Mouse (Mus musculus): ENCODE measurements around the gene Gm5617. TPM values are rescaled to one million over a fixed set of nuclear protein-coding genes. Genes with fewer than 3 reads are reported as not detected.

The Gm5617 gene
- polyA plus RNA-seq, 1 experiment, result 41.3 TPM

DNA sequence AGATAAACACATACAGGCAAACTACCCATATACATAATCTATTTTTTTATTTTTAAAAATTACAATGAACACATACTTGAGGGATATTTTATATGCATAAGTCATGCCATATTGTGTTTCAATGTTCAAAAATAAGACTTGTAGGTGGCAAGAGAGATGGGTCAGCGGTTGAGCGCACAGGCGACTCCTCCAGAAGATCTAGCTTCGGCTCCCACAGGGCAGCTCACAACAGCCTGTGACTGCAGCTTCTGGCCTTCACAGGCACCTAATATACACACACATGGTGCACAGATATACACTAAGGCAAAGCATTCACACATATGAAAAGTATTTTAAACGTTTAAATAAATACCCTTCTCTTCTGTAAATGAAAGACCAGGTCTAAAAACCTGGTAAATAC is 35.9 kb upstream of the Gm5617 start:
- Histone ChIP-seq H3K36me3 (ENCODE audit: control insufficient read depth, insufficient read depth) (no peaks in the 10 kb centered on the region), H3ac (ENCODE audit: control insufficient read depth, insufficient read length) (no peak overlapping the region), H3K4me2 (ENCODE audit: low read depth) (no peak overlapping the region), H3K79me2 (ENCODE audit: control insufficient read depth, insufficient read depth) (no peaks in the 10 kb centered on the region), H3K4me3 (no peak overlapping the region), H3K27me3 (ENCODE audit: control insufficient read depth, insufficient read depth, insufficient read length) (no peaks in the 10 kb centered on the region)
- TF ChIP-seq MYOG (IDR thresholded peaks at IDR 0.05; ENCODE audit: control insufficient read depth in 1 of 3, insufficient read depth in 1 of 3, insufficient read length in 2 of 3, low read depth in 2 of 3), result no peak
- no peak for TF ChIP-seq SRF (IDR thresholded peaks at IDR 0.05; ENCODE audit: control insufficient read depth, insufficient read length, low read depth)
- TF ChIP-seq TCF3 (IDR thresholded peaks at IDR 0.05; ENCODE audit: insufficient read length, low read depth), result no peak
- TF ChIP-seq TCF12 (IDR thresholded peaks at IDR 0.05; ENCODE audit: insufficient read depth, poor library complexity, severe bottlenecking), result no peak
- no peak for TF ChIP-seq POLR2A (IDR thresholded peaks at IDR 0.05; ENCODE audit: insufficient read length, low read depth)
- TF ChIP-seq MAX (IDR thresholded peaks at IDR 0.05; ENCODE audit: low read depth), result no peak
- TF ChIP-seq REST (IDR thresholded peaks at IDR 0.05; ENCODE audit: insufficient read depth, insufficient read length), result no peak
- no peak for TF ChIP-seq POLR2AphosphoS2 (IDR thresholded peaks at IDR 0.05; ENCODE audit: insufficient read length, low read depth)
- TF ChIP-seq CEBPB (IDR thresholded peaks at IDR 0.05; ENCODE audit: insufficient read depth, poor library complexity, severe bottlenecking), result no peak
- no peak for TF ChIP-seq MYOD1 (IDR thresholded peaks at IDR 0.05; ENCODE audit: control insufficient read depth in 1 of 3, insufficient read length in 2 of 3, low read depth in 2 of 3)
- TF ChIP-seq E2F4 (IDR thresholded peaks at IDR 0.05; ENCODE audit: insufficient read depth), result no peak
- no peak for TF ChIP-seq USF1 (IDR thresholded peaks at IDR 0.05; ENCODE audit: low read depth)

DNA sequence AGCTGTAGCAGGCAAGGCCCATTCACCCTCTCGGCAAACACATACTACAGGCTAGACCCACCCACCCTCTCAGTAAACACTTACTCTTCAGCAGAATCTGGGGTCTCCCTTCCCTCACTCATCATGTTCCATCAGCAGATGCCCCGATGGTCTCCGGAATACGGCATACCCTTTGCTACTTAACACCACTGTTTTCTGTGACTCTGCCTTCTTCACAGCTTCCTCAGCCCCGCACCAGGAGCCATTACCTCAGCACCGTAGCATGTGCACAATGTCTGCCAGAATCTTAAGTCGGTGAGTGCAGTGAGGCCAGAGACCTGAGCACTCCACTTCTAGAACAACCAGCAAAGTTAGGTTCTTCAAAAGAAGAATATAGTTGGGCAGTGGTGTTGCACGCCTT is 34.5 kb upstream of the Gm5617 start:
- Histone ChIP-seq H3ac (ENCODE audit: control insufficient read depth, insufficient read length) (no peak overlapping the region), H3K4me2 (ENCODE audit: low read depth) (no peak overlapping the region), H3K4me3 (no peak overlapping the region), H3K79me2 (ENCODE audit: control insufficient read depth, insufficient read depth) (no peaks in the 10 kb centered on the region), H3K27me3 (ENCODE audit: control insufficient read depth, insufficient read depth, insufficient read length) (no peaks in the 10 kb centered on the region), H3K36me3 (ENCODE audit: control insufficient read depth, insufficient read depth) (no peaks in the 10 kb centered on the region)
- no peak for TF ChIP-seq SRF (IDR thresholded peaks at IDR 0.05; ENCODE audit: control insufficient read depth, insufficient read length, low read depth)
- no peak for TF ChIP-seq CEBPB (IDR thresholded peaks at IDR 0.05; ENCODE audit: insufficient read depth, poor library complexity, severe bottlenecking)
- no peak for TF ChIP-seq TCF12 (IDR thresholded peaks at IDR 0.05; ENCODE audit: insufficient read depth, poor library complexity, severe bottlenecking)
- TF ChIP-seq REST (IDR thresholded peaks at IDR 0.05; ENCODE audit: insufficient read depth, insufficient read length), result no peak
- no peak for TF ChIP-seq POLR2A (IDR thresholded peaks at IDR 0.05; ENCODE audit: insufficient read length, low read depth)
- no peak for TF ChIP-seq MAX (IDR thresholded peaks at IDR 0.05; ENCODE audit: low read depth)
- TF ChIP-seq MYOD1 (IDR thresholded peaks at IDR 0.05; ENCODE audit: control insufficient read depth in 1 of 3, insufficient read length in 2 of 3, low read depth in 2 of 3), result no peak
- no peak for TF ChIP-seq MYOG (IDR thresholded peaks at IDR 0.05; ENCODE audit: control insufficient read depth in 1 of 3, insufficient read depth in 1 of 3, insufficient read length in 2 of 3, low read depth in 2 of 3)
- no peak for TF ChIP-seq TCF3 (IDR thresholded peaks at IDR 0.05; ENCODE audit: insufficient read length, low read depth)
- no peak for TF ChIP-seq USF1 (IDR thresholded peaks at IDR 0.05; ENCODE audit: low read depth)
- no peak for TF ChIP-seq POLR2AphosphoS2 (IDR thresholded peaks at IDR 0.05; ENCODE audit: insufficient read length, low read depth)
- no peak for TF ChIP-seq E2F4 (IDR thresholded peaks at IDR 0.05; ENCODE audit: insufficient read depth)

DNA sequence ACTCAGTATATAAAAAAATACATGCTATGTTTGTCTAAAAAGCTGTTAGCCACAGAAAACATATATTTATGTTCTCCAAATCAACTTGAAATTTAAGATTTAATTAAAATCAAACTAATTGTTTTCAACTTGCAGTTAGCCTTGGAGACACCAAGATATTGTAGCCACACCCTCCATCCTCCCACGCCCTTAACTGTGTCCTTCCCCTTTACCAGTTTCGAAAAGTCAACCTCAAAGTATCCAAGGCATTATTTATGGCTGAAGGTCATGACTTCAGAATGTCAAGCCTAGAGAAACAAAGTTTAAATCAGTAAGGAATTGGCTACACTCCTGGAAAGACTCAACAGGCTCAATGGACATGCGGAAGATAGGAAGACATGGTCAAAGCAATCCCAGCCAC is 33.7 kb upstream of the Gm5617 start:
- no peak overlapping the region for H3ac ChIP-seq (ENCODE audit: control insufficient read depth, insufficient read length)
- no peaks in the 10 kb centered on the region for H3K27me3 ChIP-seq (ENCODE audit: control insufficient read depth, insufficient read depth, insufficient read length)
- H3K79me2 ChIP-seq (ENCODE audit: control insufficient read depth, insufficient read depth), result no peaks in the 10 kb centered on the region
- H3K4me2 ChIP-seq (ENCODE audit: low read depth), result no peak overlapping the region
- no peak overlapping the region for H3K4me3 ChIP-seq
- H3K36me3 ChIP-seq (ENCODE audit: control insufficient read depth, insufficient read depth), result no peaks in the 10 kb centered on the region
- TF ChIP-seq E2F4 (IDR thresholded peaks at IDR 0.05; ENCODE audit: insufficient read depth) (no peak), POLR2A (IDR thresholded peaks at IDR 0.05; ENCODE audit: insufficient read length, low read depth) (no peak), USF1 (IDR thresholded peaks at IDR 0.05; ENCODE audit: low read depth) (no peak), REST (IDR thresholded peaks at IDR 0.05; ENCODE audit: insufficient read depth, insufficient read length) (no peak), MYOD1 (IDR thresholded peaks at IDR 0.05; ENCODE audit: control insufficient read depth in 1 of 3, insufficient read length in 2 of 3, low read depth in 2 of 3) (no peak), TCF3 (IDR thresholded peaks at IDR 0.05; ENCODE audit: insufficient read length, low read depth) (no peak), SRF (IDR thresholded peaks at IDR 0.05; ENCODE audit: control insufficient read depth, insufficient read length, low read depth) (no peak), POLR2AphosphoS2 (IDR thresholded peaks at IDR 0.05; ENCODE audit: insufficient read length, low read depth) (no peak), TCF12 (IDR thresholded peaks at IDR 0.05; ENCODE audit: insufficient read depth, poor library complexity, severe bottlenecking) (no peak), CEBPB (IDR thresholded peaks at IDR 0.05; ENCODE audit: insufficient read depth, poor library complexity, severe bottlenecking) (no peak), MYOG (IDR thresholded peaks at IDR 0.05; ENCODE audit: control insufficient read depth in 1 of 3, insufficient read depth in 1 of 3, insufficient read length in 2 of 3, low read depth in 2 of 3) (no peak), MAX (IDR thresholded peaks at IDR 0.05; ENCODE audit: low read depth) (no peak)

DNA sequence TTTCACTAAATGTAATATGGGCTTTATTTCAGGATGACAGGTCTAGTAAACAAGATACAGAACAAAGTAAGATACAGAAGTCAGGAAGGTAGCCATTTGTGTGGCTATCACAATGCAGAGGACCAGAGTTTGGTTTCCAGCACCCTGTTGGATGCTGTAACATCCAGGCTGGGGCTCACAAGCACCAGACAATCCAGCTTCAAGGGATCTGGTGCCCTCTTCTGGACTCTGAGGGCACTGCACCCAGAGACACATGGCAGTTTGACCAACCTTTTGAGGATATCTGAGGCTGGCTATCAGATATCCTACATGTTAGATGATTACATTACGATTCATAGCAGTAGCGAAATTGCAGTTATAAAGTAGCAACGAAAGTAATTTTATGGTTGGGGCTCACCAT is 29.6 kb upstream of the Gm5617 start:
- Histone ChIP-seq H3ac (ENCODE audit: control insufficient read depth, insufficient read length) (no peak overlapping the region), H3K27me3 (ENCODE audit: control insufficient read depth, insufficient read depth, insufficient read length) (no peaks in the 10 kb centered on the region), H3K79me2 (ENCODE audit: control insufficient read depth, insufficient read depth) (no peaks in the 10 kb centered on the region), H3K4me2 (ENCODE audit: low read depth) (no peak overlapping the region), H3K36me3 (ENCODE audit: control insufficient read depth, insufficient read depth) (no peaks in the 10 kb centered on the region), H3K4me3 (no peak overlapping the region)
- no peak for TF ChIP-seq USF1 (IDR thresholded peaks at IDR 0.05; ENCODE audit: low read depth)
- TF ChIP-seq REST (IDR thresholded peaks at IDR 0.05; ENCODE audit: insufficient read depth, insufficient read length), result no peak
- no peak for TF ChIP-seq CEBPB (IDR thresholded peaks at IDR 0.05; ENCODE audit: insufficient read depth, poor library complexity, severe bottlenecking)
- TF ChIP-seq TCF12 (IDR thresholded peaks at IDR 0.05; ENCODE audit: insufficient read depth, poor library complexity, severe bottlenecking), result no peak
- no peak for TF ChIP-seq POLR2A (IDR thresholded peaks at IDR 0.05; ENCODE audit: insufficient read length, low read depth)
- no peak for TF ChIP-seq POLR2AphosphoS2 (IDR thresholded peaks at IDR 0.05; ENCODE audit: insufficient read length, low read depth)
- TF ChIP-seq MYOD1 (IDR thresholded peaks at IDR 0.05; ENCODE audit: control insufficient read depth in 1 of 3, insufficient read length in 2 of 3, low read depth in 2 of 3), result no peak
- TF ChIP-seq MYOG (IDR thresholded peaks at IDR 0.05; ENCODE audit: control insufficient read depth in 1 of 3, insufficient read depth in 1 of 3, insufficient read length in 2 of 3, low read depth in 2 of 3), result no peak
- TF ChIP-seq SRF (IDR thresholded peaks at IDR 0.05; ENCODE audit: control insufficient read depth, insufficient read length, low read depth), result no peak
- TF ChIP-seq TCF3 (IDR thresholded peaks at IDR 0.05; ENCODE audit: insufficient read length, low read depth), result no peak
